Mouse (Mus musculus) ES-E14 (cell line): ENCODE measurements at regions not wholly inside any gene's neighbourhood (a gene's known extent, or its start where the extent isn't known, plus 50 kb on each side); places are given as distances from the start of the nearest gene placed in this dataset.

ENCODE experiments used
- DNase-seq: peaks from one replicate; pipeline ENCODE4 v3.0.0-alpha.2; 2013; ENCODE audit warnings: low read depth, low spot score
- H3K27ac ChIP-seq: 2 replicates; pipeline ENCODE4 v1.5.1; 2012; ENCODE audit warnings: low read depth, mild to moderate bottlenecking, low read length, moderate library complexity, mixed read lengths; ENCODE audit not compliant: poor library complexity, insufficient read depth, severe bottlenecking
- H3K36me3 ChIP-seq: 2 replicates; pipeline ENCODE4 v1.6.1; 2012; ENCODE audit warnings: mild to moderate bottlenecking, low read length, moderate library complexity, mixed read lengths; ENCODE audit not compliant: control insufficient read depth, poor library complexity, insufficient read depth, severe bottlenecking
- H3K4me1 ChIP-seq, 2 experiments: fragments of 150-350 bp in 1 of 2; sonication (generic) in 1 of 2; 2 replicates each; pipeline ENCODE4 v1.6.1; 2012; ENCODE audit warnings: low read length in 2 of 2, mild to moderate bottlenecking in 1 of 2, mixed read lengths in 1 of 2; ENCODE audit not compliant: control insufficient read depth in 2 of 2, insufficient read depth in 2 of 2, poor library complexity in 1 of 2
- H3K4me3 ChIP-seq, 2 experiments: fragments of 150-350 bp in 1 of 2; sonication (generic) in 1 of 2; 2 replicates each; pipeline ENCODE4 v1.5.1; 2012; ENCODE audit warnings: low read length in 2 of 2, low read depth in 1 of 2, mild to moderate bottlenecking in 1 of 2, mixed read lengths in 1 of 2; ENCODE audit not compliant: insufficient read depth in 1 of 2, poor library complexity in 1 of 2, severe bottlenecking in 1 of 2
- H3K9ac ChIP-seq: 2 replicates; pipeline ENCODE4 v1.6.1; 2012; ENCODE audit warnings: low read depth, mild to moderate bottlenecking, low read length, mixed read lengths; ENCODE audit not compliant: poor library complexity, insufficient read depth, severe bottlenecking
- H3K9me3 ChIP-seq: fragments of 150-350 bp; sonication (generic); 2 replicates; pipeline ENCODE4 v1.6.1; 2012; ENCODE audit warnings: low read depth, mild to moderate bottlenecking, low read length; ENCODE audit not compliant: control insufficient read depth, insufficient read depth
- CHD2 ChIP-seq: IDR thresholded peaks from 2 replicates; pipeline ENCODE4 v1.6.1; 2014; ENCODE audit warnings: mild to moderate bottlenecking, low read depth, low read length, inconsistent platforms
- HCFC1 ChIP-seq: IDR thresholded peaks from 2 replicates; pipeline ENCODE4 v1.6.1; 2012; ENCODE audit warnings: low read length, inconsistent platforms, borderline replicate concordance; ENCODE audit not compliant: insufficient read depth
- MAFK ChIP-seq: IDR thresholded peaks from 2 replicates; pipeline ENCODE4 v1.6.1; 2014; ENCODE audit warnings: mild to moderate bottlenecking, low read depth, low read length, inconsistent platforms; ENCODE audit not compliant: insufficient read depth
- ZC3H11A ChIP-seq: IDR thresholded peaks from 2 replicates; pipeline ENCODE4 v1.6.1; 2012; ENCODE audit warnings: low read depth, mild to moderate bottlenecking, inconsistent platforms, low read length, borderline replicate concordance
- ZNF384 ChIP-seq: IDR thresholded peaks from 2 replicates; pipeline ENCODE4 v1.6.1; 2012; ENCODE audit warnings: low read depth, low read length, inconsistent platforms
- in situ Hi-C, 2 experiments: fragments of 600-800 bp; cut with MboI; formaldehyde crosslinking; loops; one replicate each; pipeline ENCODE4 v1.15.1; 2025; ENCODE audit warnings: low sequenced_read_pairs in 2 of 2, inconsistent platforms in 1 of 2; ENCODE audit not compliant: unreplicated experiment in 2 of 2

- TF ChIP-seq HCFC1 (no peak), ZNF384 (no peak), ZC3H11A (no peak), MAFK (no peak), CHD2 (no peak)
- H3K4me1 ChIP-seq: no peaks in the 10 kb centered on the region
- no peak for DNase-seq
- H3K9me3 ChIP-seq: no peaks in the 10 kb centered on the region
- no peak overlapping the region for H3K27ac ChIP-seq
- no peak overlapping the region for H3K4me3 ChIP-seq
- H3K9ac ChIP-seq: no peak overlapping the region
- H3K36me3 ChIP-seq: no peaks in the 10 kb centered on the region
- in situ Hi-C loops: no loop called here
Observed at GRCm38 (mm10) chr4:94385703-94386102, 170.6 kb upstream of the Gm10306 start.

- no peaks in the 10 kb centered on the region for H3K4me1 ChIP-seq
- DNase-seq: no peak
- no peak overlapping the region for H3K4me3 ChIP-seq
- TF ChIP-seq CHD2 (no peak), ZC3H11A (no peak), ZNF384 (no peak), MAFK (no peak), HCFC1 (no peak)
- H3K9ac ChIP-seq: no peak overlapping the region
- H3K9me3 ChIP-seq: no peaks in the 10 kb centered on the region
- H3K36me3 ChIP-seq: no peaks in the 10 kb centered on the region
- H3K27ac ChIP-seq: no peak overlapping the region
- in situ Hi-C loops: no loop called here
Observed at GRCm38 (mm10) chr4:94388317-94388716, 168.0 kb upstream of the Gm10306 start.

- in situ Hi-C loops: no loop called here
- H3K36me3 ChIP-seq: no peaks in the 10 kb centered on the region
- no peak overlapping the region for H3K4me3 ChIP-seq
- H3K27ac ChIP-seq: no peak overlapping the region
- TF ChIP-seq HCFC1 (no peak), ZC3H11A (no peak), ZNF384 (no peak), CHD2 (no peak), MAFK (no peak)
- no peaks in the 10 kb centered on the region for H3K4me1 ChIP-seq
- H3K9me3 ChIP-seq: no peaks in the 10 kb centered on the region
- no peak for DNase-seq
- no peak overlapping the region for H3K9ac ChIP-seq
Observed at GRCm38 (mm10) chr4:94394462-94394861, 161.9 kb upstream of the Gm10306 start.

- Histone ChIP-seq H3K9ac (no peak overlapping the region), H3K4me1 (no peaks in the 10 kb centered on the region), H3K36me3 (no peaks in the 10 kb centered on the region), H3K27ac (no peak overlapping the region), H3K9me3 (no peaks in the 10 kb centered on the region), H3K4me3 (no peak overlapping the region)
- in situ Hi-C loops: no loop called here
- DNase-seq: no peak
- TF ChIP-seq CHD2 (no peak), ZNF384 (no peak), HCFC1 (no peak), ZC3H11A (no peak), MAFK (no peak)
Observed at GRCm38 (mm10) chr4:94397284-94397683, 159.1 kb upstream of the Gm10306 start.

- no peaks in the 10 kb centered on the region for H3K4me1 ChIP-seq
- in situ Hi-C loops: no loop called here
- H3K27ac ChIP-seq: no peak overlapping the region
- H3K36me3 ChIP-seq: no peaks in the 10 kb centered on the region
- no peak overlapping the region for H3K9ac ChIP-seq
- no peaks in the 10 kb centered on the region for H3K9me3 ChIP-seq
- no peak for DNase-seq
- TF ChIP-seq CHD2: no peak
- H3K4me3 ChIP-seq: no peak overlapping the region
Observed at GRCm38 (mm10) chr4:94406922-94407321, 149.4 kb upstream of the Gm10306 start.
